Mouse (Mus musculus) lung, adult 2 months (tissue): ENCODE data around the gene Cox18. TPM values are rescaled to one million over a fixed set of nuclear protein-coding genes. Genes with fewer than 3 reads are reported as not detected.
"Not testable (repeated sequence)": the region's sequence is repeated elsewhere in the genome, so short reads cannot be mapped to it uniquely, and the experiment has no call there.

ENCODE experiments used
- DNase-seq: peaks from one replicate; pipeline ENCODE4 v3.0.0; 2022
- H3K4me1 ChIP-seq: fragments of 200-500 bp; 2 replicates; pipeline ENCODE4 v1.6.1; 2011; ENCODE audit warnings: low read length; ENCODE audit not compliant: control insufficient read depth, insufficient read depth
- H3K4me3 ChIP-seq: fragments of 200-500 bp; replicated peaks from 2 replicates; pipeline ENCODE3; 2011; ENCODE audit warnings: low read depth, mild to moderate bottlenecking, control low read depth, low read length; ENCODE audit errors: extremely low read depth
- CTCF ChIP-seq: fragments of 200-500 bp; IDR thresholded peaks from 2 replicates; pipeline ENCODE4 v1.5.1; 2011; ENCODE audit warnings: mild to moderate bottlenecking, low read length, control low read depth; ENCODE audit not compliant: insufficient read depth
- POLR2A ChIP-seq: fragments of 200-500 bp; IDR thresholded peaks from 2 replicates; pipeline ENCODE4 v1.6.1; 2011; ENCODE audit warnings: low read depth, mild to moderate bottlenecking, control low read depth, low read length, borderline replicate concordance; ENCODE audit errors: extremely low read depth
- WGBS: fragments of 180-500 bp; shearing (Covaris S2); methylation state at CpG from one replicate; pipeline ENCODE4 v1.1.7; 2018; 5-methylcytosine and 5-hydroxymethylcytosine counted together
- polyA plus RNA-seq: library from polyadenylated mRNA; depleted of rRNA; stranded (reverse); fragments of >200 nt; gene quantifications from 2 replicates; pipeline ENCODE4 v1.2.3, GENCODE M21; 2012; rRNA removed

Gene Cox18
- polyA plus RNA-seq = 20.1 and 20.4 TPM in 2 replicates

DNA sequence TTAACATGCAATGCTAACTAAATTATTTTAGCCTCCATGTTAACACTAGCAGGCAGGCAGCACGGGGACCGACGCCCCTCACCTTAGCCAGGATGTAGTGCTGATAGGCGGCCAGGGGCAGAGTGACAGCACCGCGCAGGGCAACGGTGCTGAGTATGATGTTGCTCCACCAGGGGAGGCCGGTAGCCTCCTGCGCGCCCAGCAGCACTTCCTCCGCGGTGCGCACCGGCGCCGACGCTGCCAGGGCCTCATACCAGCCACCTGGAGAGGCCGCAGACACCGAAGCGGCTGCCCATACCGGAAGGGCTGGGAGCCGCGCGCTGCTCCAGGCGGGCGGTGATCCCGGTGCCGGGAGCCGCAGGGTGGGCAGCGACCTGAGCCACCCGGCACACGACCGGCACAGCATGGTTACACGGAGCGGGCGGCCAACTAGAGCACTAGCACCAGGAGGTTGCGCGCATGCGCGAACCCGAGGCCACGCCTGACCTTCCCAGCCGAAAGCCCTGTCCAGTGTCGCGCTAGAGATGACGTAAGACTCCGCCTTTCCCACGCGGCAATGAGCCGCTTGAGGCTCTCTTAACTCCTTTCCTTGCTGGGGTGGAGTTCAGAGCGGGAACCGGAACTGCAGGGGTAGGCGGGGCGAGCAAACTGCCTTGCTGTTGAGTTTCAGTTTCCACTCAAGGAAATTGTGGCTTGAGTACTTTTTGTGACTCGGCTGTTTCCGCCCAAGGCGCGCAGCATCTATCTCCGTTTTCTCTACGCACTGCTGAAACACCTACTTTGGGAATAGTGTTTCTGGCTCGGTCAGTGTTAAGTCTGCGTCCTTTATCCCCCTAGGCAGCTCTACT, at the start of gene Cox18:
Gene Cox18 (minus strand): TSS at position 468 of the 848 bp plus-strand sequence.
- WGBS = under 1% methylated on average over 62 of the region's 62 CpGs
- peak; percentile 99 for DNase-seq
- peaks cover 2% of the 10 kb centered on the region; the same call in 1 of the 2 replicates for H3K4me1 ChIP-seq
- H3K4me3 ChIP-seq = peak within 1 kb of the TSS; percentile 90
- TF ChIP-seq POLR2A (peak; percentile 63; the same call in 1 of the 2 replicates), CTCF (peak; percentile 1; the same call in 1 of the 2 replicates)

DNA sequence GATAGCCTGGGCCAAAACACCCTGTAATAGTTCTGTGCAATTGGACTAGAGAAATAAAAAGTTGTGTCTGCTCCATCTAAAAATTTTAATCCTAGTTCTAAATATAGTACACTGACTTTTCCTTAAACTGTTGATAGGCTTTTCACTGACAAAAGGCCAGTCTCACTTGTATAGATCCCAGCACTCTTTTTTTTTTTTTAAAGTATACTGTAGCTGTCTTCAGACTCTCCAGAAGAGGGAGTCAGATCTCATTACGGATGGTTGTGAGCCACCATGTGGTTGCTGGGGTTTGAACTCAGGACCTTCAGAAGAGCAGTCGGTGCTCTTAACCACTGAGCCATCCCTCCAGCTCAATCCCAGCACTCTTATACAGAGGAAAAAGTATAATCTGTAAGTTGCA, 38.4 kb upstream of the Cox18 start:
- 81% methylated on average over 2 of the region's 2 CpGs for WGBS
- DNase-seq, H3K4me3 ChIP-seq, H3K4me1 ChIP-seq: not testable (repeated sequence)

DNA sequence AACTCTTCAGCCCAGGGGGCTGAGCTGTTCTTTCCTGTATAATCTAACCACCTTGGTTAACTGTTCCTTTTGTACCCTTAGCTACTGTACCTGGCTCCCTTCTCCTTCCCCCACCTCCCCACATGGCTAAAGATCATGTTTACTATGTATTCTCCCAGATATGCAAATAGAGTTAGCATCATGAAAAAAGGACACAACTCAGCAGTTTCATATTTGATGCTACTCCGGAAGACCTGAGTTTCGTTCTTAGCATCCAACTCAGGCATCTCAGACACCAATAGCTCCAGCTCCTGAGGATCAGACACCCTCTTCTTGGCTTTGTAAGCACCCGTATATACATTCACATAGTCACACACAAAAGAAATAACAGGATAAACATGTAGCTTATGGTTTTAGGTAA, 33.2 kb upstream of the Cox18 start:
- 95% methylated on average over 3 of the region's 3 CpGs for WGBS
- no peak for TF ChIP-seq POLR2A
- TF ChIP-seq CTCF = no peak
- Histone ChIP-seq H3K4me3 (no peak overlapping the region), H3K4me1 (no peaks in the 10 kb centered on the region)
- DNase-seq = no peak

DNA sequence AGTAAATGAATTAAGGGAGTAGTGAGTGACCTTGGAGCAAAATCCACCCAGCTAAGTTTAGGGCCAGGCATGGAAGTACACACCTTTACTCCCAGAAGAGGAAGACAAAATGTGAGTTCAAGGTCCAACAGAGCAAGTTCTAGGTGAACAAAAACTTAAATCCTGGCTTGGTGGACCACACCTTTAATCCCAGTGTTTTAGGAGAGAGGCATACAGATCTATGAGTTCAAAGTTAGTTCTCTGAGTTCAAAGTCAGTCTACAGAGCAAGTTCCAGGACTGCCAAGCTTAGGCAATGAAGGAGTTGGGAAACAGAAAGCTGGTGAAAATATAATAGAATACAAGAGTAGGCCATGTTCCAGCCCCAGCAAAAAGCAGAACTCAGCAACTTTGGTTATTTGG, 23.7 kb upstream of the Cox18 start:
- Histone ChIP-seq H3K4me3 (no peak overlapping the region), H3K4me1 (no peaks in the 10 kb centered on the region)
- DNase-seq = no peak
- no peak for TF ChIP-seq POLR2A
- TF ChIP-seq CTCF = no peak

DNA sequence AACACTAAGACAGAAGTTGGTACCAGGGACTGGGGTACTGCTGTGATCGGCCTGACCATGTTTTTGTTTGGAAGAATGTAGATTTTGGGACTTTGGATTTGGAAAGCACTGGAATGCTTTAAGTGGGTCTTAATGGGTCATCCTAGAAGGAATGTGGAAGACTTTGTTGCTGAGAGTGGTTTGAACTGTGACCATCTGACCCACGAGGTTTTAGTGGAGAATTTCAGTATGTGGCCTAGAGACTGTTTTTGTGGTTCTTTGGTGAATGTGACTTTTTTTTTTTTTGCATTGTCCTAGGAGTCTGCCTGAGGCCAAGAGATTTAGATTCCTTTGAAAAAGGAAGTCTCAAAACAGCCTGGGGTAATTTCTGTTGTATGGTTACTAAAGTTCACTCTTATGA, 23.2 kb upstream of the Cox18 start:
- no peak for DNase-seq
- Histone ChIP-seq H3K4me3 (no peak overlapping the region), H3K4me1 (no peaks in the 10 kb centered on the region)
- WGBS = 81% methylated on average over 2 of the region's 2 CpGs
- TF ChIP-seq CTCF (no peak), POLR2A (no peak)

DNA sequence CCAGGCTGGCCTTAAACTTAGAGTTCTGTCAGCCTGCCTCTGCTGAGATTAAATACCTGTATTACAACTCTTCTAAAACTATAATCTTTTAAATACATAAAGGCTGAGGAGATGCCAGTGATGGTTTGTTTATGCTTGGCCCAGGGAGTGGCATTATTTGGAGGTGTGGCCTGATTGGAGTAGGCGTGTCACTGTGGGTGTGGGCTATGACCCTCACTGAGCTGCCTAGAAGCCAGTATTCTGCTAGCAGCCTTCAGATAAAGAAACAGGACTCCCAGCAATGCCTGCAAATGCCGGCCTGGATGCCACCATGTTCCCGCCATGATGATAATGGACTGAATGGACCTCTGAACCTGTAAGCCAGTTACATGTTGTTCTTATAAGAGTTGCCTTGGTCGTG, 22.8 kb upstream of the Cox18 start:
- DNase-seq = no peak
- WGBS = 83% methylated on average over 4 of the region's 4 CpGs
- TF ChIP-seq CTCF = no peak
- no peak for TF ChIP-seq POLR2A
- Histone ChIP-seq H3K4me1 (no peaks in the 10 kb centered on the region), H3K4me3 (no peak overlapping the region)

DNA sequence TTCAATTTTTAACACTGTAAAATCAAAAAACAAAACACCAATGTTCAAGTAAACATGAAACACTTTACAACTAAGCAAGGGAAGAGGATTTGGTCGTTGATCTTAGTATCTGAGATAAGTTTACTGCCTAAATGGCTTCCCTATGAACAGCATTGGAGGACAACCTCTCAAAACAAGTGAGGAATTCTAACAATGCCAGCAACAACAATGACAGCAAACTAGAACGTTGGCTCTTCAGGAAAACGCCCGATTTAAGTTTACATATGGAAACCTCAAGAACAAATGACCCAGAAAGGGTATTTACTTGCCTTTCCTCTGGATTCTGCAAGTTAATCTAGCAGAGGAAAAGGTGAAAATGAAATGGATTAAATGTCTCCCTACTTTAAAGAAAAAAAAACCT, 21.6 kb upstream of the Cox18 start:
- WGBS = 39% methylated on average over 4 of the region's 4 CpGs
- H3K4me1 ChIP-seq = no peaks in the 10 kb centered on the region
- no peak overlapping the region for H3K4me3 ChIP-seq
- TF ChIP-seq POLR2A (no peak), CTCF (no peak)
- DNase-seq = no peak

DNA sequence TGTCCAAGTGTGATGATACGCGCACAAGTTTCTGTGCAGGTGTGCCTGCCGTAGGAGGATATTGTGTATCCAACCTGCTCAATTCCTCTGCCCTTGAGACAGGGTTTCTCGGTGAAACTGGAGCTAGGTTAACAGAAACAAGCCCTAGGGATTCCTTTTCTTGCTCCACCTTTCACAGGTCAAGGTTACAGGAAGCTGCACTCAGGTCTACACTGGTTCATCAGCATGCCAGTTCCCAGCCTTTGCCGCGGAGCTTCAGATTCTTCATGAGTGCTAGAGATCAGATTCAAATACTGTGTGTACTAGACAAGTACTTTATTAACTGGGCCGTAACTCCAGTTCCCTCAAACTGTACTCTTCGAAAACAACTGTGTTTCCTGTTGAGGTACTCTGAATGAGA, 11.4 kb upstream of the Cox18 start:
- TF ChIP-seq POLR2A = no peak
- no peak for TF ChIP-seq CTCF
- DNase-seq = no peak
- WGBS = 80% methylated on average over 8 of the region's 8 CpGs
- Histone ChIP-seq H3K4me1 (no peaks in the 10 kb centered on the region), H3K4me3 (no peak overlapping the region)

DNA sequence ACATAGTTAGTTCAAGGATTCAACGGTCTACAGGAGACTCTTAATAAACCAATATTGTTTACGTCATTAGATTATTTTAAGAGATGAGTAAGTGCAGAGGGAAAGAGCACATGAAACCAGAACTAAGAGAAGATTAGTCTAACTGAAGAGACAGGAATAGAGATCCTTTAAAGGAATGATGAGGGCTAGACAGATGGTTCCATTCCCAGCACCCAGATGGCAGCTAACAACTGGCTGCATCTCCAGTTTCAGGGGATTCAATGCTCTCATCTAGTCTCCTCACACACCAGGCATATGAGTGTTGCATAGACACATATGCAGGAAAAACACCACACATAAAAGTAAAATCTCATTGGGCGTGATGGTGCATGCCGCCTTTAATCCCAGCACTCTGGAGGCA, 9.5 kb upstream of the Cox18 start:
- Histone ChIP-seq H3K4me1 (no peaks in the 10 kb centered on the region), H3K4me3 (no peak overlapping the region)
- no peak for DNase-seq
- TF ChIP-seq CTCF (no peak), POLR2A (no peak)
- WGBS = 93% methylated on average over 4 of the region's 4 CpGs

DNA sequence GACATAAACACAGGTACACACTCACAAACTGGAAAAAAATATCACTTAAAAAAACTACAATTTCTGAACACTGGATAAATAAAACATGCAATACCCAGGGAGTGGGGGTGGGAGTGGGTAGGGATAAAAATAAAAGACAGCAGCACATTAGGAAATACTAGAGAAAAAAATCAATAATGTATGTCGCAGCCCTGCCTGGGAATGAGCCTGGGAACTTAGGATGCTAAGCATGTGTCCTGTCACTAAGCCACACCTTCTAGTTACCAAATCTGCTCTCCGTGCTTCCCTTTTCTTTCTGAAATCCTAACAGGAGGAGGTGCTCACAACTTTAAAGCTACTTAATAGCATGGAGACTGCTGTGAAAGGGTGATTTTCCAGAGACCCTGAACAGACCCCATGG, 6.0 kb upstream of the Cox18 start:
- TF ChIP-seq POLR2A (no peak), CTCF (no peak)
- WGBS = 89% methylated on average over 2 of the region's 2 CpGs
- no peak for DNase-seq
- no peak overlapping the region for H3K4me3 ChIP-seq
- no peaks in the 10 kb centered on the region for H3K4me1 ChIP-seq
